Mouse (Mus musculus): ENCODE results near the gene Drc7. TPM values are rescaled to one million over a fixed set of nuclear protein-coding genes. Genes with fewer than 3 reads are reported as not detected.

The Drc7 gene
- polyA plus RNA-seq, 1 experiment, result 2.2 TPM

DNA sequence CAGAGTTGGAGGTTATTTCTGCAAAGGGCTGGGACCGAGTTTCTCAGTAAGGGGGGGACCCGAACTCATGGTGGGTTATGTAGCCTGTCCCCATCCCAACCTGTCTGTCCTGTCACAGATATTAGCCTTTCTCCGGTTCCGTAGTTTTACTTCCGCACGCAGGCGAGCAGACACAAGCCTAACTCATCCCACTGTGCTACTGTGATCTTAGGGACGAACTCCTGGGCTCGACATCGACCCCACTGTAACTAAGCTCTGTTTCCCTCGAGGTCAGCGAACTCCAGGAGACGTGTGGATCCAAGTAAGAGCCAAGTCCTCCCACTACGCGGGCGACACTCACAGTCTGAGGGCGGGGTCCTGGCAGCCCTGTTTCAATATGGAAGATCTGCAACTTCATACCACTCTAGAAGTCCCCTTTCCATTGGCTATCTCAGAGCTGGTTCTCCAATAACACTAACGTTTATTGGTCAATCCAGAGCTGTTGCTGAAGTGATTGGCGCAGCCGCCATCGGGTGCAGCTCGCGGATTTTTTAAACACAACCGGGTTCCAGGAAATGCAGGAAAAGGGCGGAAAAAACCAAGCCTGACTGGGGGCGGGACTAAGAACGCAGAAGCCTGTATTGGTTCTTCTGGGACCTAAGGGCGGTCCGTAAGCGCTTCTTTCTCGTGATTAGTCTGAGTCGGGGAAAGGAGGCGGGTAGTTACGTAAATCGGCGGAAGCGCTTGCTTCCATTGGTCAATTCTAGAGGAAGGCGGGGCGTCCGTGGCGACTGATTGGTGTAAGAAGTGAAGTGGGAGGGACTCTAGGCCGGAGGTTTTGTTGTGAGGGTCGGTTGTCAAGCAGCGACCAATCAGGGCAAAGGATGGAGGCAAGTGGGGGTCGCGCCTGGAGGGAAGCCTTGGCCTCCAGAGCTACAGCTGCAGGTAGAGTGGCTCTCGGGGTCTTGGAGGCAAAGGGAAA lies 25.8 kb downstream of the Drc7 start, which contains the start of gene Katnb1:
Gene Katnb1 (plus strand): TSS at position 806 of the 961 bp plus-strand sequence.
- H3K4me1 ChIP-seq (ENCODE audit: control insufficient read depth, insufficient read depth, low read length), result peaks cover 4% of the 10 kb centered on the region
- peak within 1 kb of the TSS; percentile 61 for H3K4me3 ChIP-seq (ENCODE audit: insufficient read depth, low read length)
- TF ChIP-seq POLR2A (IDR thresholded peaks at IDR 0.05; ENCODE audit: extremely low read depth, insufficient read depth, low read length) (peak; percentile 86), CTCF (IDR thresholded peaks at IDR 0.05; ENCODE audit: extremely low read depth, insufficient read depth, low read length) (no peak)
- no peak within 1 kb of the TSS for H3K27ac ChIP-seq (ENCODE audit: insufficient read depth, low read length)

DNA sequence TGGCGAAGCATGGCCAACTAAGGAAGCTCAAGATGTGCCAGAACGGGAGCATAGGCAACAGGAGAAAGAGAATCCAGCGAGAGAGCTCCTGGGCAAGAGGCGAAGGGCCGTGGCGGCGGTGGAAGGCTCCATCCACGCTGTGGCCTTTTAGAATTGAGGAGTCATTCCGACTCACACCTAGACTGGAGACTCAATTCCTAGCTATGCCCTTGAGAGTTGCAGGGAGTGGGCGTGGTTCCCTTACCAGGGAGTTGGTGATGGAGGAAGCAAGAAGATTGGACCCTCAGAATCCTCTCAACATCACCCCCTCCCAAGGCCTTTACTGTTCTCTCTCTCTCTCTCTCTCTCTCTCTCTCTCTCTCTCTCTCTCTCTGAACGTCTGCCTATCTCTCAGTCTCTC lies 26.7 kb downstream of the Drc7 start:
- H3K4me1 ChIP-seq (ENCODE audit: control insufficient read depth, insufficient read depth, low read length), result peaks cover 4% of the 10 kb centered on the region
- TF ChIP-seq POLR2A (IDR thresholded peaks at IDR 0.05; ENCODE audit: extremely low read depth, insufficient read depth, low read length) (no peak), CTCF (IDR thresholded peaks at IDR 0.05; ENCODE audit: extremely low read depth, insufficient read depth, low read length) (no peak)
- peak overlapping the region; percentile 61 for H3K4me3 ChIP-seq (ENCODE audit: insufficient read depth, low read length)
- H3K27ac ChIP-seq (ENCODE audit: insufficient read depth, low read length), result no peak overlapping the region

DNA sequence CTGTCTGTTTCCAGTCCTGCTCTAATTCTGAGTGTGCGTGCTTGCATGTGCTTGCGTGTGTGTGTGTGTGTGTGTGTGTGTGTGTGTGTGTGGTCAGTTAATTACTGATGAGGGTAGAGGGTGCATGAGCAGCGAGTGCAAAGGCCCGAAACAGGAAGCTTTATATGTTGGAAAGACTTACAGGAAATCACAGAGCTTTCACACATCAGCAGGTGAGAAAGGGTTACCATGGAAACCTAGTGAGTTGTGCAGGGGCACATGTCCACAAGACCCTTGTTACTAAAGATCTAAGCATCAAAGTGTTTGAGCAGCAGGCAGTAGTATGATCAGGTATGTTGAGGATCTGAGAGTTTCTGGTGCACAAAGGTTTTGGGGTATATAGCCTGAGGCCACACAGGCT lies 29.4 kb downstream of the Drc7 start:
- Histone ChIP-seq H3K4me1 (ENCODE audit: control insufficient read depth, insufficient read depth, low read length) (peaks cover 4% of the 10 kb centered on the region), H3K27ac (ENCODE audit: insufficient read depth, low read length) (no peak overlapping the region), H3K4me3 (ENCODE audit: insufficient read depth, low read length) (no peak overlapping the region)
- TF ChIP-seq POLR2A (IDR thresholded peaks at IDR 0.05; ENCODE audit: extremely low read depth, insufficient read depth, low read length), result no peak
- TF ChIP-seq CTCF (IDR thresholded peaks at IDR 0.05; ENCODE audit: extremely low read depth, insufficient read depth, low read length), result no peak

DNA sequence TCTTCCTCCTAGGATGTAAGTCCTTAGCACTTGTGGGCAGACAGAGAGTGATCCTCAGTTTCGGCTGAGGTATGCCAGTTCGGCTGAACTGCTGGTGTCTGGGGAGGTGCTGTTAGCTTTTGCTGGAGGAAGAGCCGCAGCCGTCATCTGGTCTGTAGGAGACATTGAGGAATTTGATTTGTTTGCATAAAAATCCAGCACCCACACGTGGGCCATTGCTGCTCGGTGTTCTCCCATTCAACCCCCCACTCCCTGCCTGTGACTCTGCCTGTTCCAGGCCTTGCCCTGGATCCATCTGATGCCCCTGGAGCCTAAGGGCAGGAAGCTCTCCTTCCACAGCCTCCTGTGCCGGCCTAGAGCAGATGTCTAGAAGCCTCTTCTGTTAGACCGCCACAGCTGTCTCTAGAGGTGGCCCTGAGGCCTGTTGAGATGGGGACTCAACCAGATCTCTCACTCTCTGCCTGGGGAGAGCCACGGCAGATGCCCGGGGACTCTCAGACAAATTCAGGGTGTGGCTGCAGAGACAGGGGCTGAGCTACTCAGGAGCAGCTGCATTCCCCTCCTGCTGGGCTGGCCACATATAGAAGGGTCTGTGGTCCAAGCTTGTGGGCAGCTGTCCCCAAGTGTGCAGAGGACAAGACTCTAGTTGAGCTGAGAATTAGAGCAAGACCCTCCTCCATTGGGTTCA lies 30.0 kb downstream of the Drc7 start:
- Histone ChIP-seq H3K27ac (ENCODE audit: insufficient read depth, low read length) (no peak overlapping the region), H3K4me3 (ENCODE audit: insufficient read depth, low read length) (no peak overlapping the region), H3K4me1 (ENCODE audit: control insufficient read depth, insufficient read depth, low read length) (peaks cover 4% of the 10 kb centered on the region)
- TF ChIP-seq CTCF (IDR thresholded peaks at IDR 0.05; ENCODE audit: extremely low read depth, insufficient read depth, low read length) (no peak), POLR2A (IDR thresholded peaks at IDR 0.05; ENCODE audit: extremely low read depth, insufficient read depth, low read length) (no peak)

DNA sequence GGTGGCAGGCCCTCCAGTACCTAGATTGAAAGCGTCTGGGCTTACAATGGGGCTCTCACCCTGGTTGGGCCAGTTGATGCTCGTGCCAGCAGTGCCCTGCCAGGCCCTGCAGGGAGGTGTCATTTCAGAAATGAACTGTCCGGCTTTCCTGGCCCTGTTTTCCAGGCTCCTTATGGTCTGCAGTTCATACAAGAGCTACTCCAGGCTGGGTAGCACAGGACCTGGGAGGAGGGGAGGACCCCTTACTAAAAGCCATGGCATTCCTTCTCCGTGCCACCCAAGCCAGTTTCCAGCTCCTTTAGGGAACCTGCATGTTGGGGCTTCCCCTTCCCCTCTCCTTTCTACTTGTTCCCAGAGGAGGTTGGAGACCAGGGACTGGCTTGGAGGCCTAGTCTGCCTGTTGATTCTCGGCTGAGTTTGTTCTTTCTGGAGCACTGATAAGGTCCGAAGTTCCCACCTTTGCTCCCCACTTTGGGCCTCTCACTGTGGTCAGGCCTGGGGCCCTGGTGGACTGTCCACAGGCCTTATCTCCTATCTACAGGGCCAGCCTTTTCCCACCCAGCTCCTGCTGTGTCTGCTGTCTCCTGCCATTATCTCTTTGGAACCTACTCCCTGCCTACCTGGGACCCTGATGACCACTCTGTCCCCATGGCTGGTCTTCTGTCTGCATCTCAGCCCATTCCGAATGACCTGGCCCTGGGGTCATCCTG lies 30.7 kb downstream of the Drc7 start:
- Histone ChIP-seq H3K4me3 (ENCODE audit: insufficient read depth, low read length) (no peak overlapping the region), H3K27ac (ENCODE audit: insufficient read depth, low read length) (no peak overlapping the region), H3K4me1 (ENCODE audit: control insufficient read depth, insufficient read depth, low read length) (peaks cover 4% of the 10 kb centered on the region)
- TF ChIP-seq CTCF (IDR thresholded peaks at IDR 0.05; ENCODE audit: extremely low read depth, insufficient read depth, low read length) (no peak), POLR2A (IDR thresholded peaks at IDR 0.05; ENCODE audit: extremely low read depth, insufficient read depth, low read length) (no peak)

DNA sequence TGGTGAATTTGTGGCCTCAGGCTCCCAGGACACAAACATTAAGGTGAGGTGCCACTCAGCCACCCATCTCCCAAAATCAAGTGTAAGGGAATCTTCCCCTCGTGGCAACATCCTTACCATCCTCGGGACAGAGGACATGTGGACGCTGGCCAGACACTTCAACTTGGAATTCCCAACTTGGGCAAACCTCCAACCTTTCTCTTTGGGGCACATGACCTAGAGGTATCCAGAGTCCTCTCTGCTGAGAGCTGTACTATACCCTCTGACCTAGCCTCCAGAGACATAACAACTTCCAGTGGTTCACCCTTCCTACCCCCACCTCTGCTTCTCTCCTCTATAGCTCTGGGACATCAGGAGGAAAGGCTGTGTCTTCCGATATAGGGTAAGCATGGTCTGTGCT lies 38.7 kb downstream of the Drc7 start:
- TF ChIP-seq POLR2A (IDR thresholded peaks at IDR 0.05; ENCODE audit: extremely low read depth, insufficient read depth, low read length) (no peak), CTCF (IDR thresholded peaks at IDR 0.05; ENCODE audit: extremely low read depth, insufficient read depth, low read length) (no peak)
- no peaks in the 10 kb centered on the region for H3K4me1 ChIP-seq (ENCODE audit: control insufficient read depth, insufficient read depth, low read length)
- H3K4me3 ChIP-seq (ENCODE audit: insufficient read depth, low read length), result no peak overlapping the region
- no peak overlapping the region for H3K27ac ChIP-seq (ENCODE audit: insufficient read depth, low read length)

DNA sequence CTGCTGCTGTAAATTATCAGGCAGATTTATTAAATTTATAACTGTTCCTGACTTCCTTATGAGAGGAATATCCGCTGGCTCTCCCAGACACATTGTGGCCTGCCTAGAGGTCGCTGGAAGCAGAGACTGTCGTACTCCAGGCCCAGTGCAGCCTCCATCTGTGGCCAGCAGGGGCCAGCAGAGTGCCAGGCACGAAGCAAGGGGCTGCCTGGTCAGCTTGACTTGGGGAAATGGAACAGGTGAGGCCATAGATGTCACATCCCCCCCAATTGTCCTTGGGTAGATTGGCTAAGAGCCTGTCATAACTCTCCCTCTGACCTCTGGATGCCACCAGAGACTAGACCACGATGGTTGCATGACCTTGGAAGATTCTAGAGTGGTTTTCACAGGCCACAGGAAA lies 44.1 kb downstream of the Drc7 start:
- Histone ChIP-seq H3K4me1 (ENCODE audit: control insufficient read depth, insufficient read depth, low read length) (no peaks in the 10 kb centered on the region), H3K27ac (ENCODE audit: insufficient read depth, low read length) (no peak overlapping the region), H3K4me3 (ENCODE audit: insufficient read depth, low read length) (no peak overlapping the region)
- TF ChIP-seq POLR2A (IDR thresholded peaks at IDR 0.05; ENCODE audit: extremely low read depth, insufficient read depth, low read length), result no peak
- peak; percentile 84 for TF ChIP-seq CTCF (IDR thresholded peaks at IDR 0.05; ENCODE audit: extremely low read depth, insufficient read depth, low read length)

DNA sequence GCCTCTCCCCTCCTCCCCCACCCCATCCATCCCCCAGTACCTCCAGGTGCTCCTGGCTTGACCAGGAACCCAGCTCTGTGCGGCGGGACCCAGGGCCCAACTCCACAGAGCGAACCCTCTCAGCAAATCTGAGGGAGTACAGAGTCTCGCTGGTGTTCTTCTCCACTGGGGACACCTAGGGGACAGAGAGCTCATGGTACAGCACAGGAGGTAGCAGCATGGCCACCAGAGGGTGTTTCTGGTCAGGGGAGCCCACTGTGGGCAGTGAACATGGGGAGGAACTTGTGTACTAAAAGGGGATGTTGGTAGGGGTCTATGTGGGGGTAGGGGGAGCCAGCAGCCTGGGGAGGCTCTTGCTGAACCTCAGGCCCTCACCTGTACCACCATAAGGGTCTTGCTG lies 47.1 kb downstream of the Drc7 start:
- Histone ChIP-seq H3K4me1 (ENCODE audit: control insufficient read depth, insufficient read depth, low read length) (no peaks in the 10 kb centered on the region), H3K4me3 (ENCODE audit: insufficient read depth, low read length) (no peak overlapping the region), H3K27ac (ENCODE audit: insufficient read depth, low read length) (no peak overlapping the region)
- TF ChIP-seq POLR2A (IDR thresholded peaks at IDR 0.05; ENCODE audit: extremely low read depth, insufficient read depth, low read length) (no peak), CTCF (IDR thresholded peaks at IDR 0.05; ENCODE audit: extremely low read depth, insufficient read depth, low read length) (peak; percentile 35; the same call in 1 of the 2 replicates)

DNA sequence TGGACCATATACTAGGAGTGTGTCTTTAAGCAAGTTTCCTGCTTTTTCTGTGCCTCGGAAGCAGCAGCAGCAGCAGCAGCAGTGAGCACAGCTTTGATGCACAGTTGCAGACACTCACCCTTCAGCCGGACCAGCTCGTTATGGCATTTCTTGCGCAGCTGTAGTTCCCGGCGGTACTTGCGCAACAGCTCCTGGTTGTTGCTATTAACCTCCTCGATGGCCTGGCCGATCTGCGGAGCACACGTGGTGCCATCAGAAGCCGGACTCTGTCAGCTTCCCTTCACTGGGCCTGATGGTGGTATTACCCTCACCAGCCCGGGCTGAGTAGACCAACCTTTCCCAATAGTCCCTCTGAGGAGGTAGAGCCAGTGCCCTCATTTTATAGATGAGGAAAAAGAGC lies 52.4 kb downstream of the Drc7 start:
- Histone ChIP-seq H3K27ac (ENCODE audit: insufficient read depth, low read length) (no peak overlapping the region), H3K4me3 (ENCODE audit: insufficient read depth, low read length) (no peak overlapping the region), H3K4me1 (ENCODE audit: control insufficient read depth, insufficient read depth, low read length) (no peaks in the 10 kb centered on the region)
- TF ChIP-seq POLR2A (IDR thresholded peaks at IDR 0.05; ENCODE audit: extremely low read depth, insufficient read depth, low read length) (no peak), CTCF (IDR thresholded peaks at IDR 0.05; ENCODE audit: extremely low read depth, insufficient read depth, low read length) (no peak)
